Mouse (Mus musculus) lung, adult 2 months (tissue): Measurements from ENCODE around the gene Nap1l4. TPM values are rescaled to one million over a fixed set of nuclear protein-coding genes. Genes with fewer than 3 reads are reported as not detected.

Source experiments
- DNase-seq: peaks from one replicate; pipeline ENCODE4 v3.0.0; 2022
- H3K4me1 ChIP-seq: fragments of 200-500 bp; 2 replicates; pipeline ENCODE4 v1.6.1; 2011; ENCODE audit warnings: low read length; ENCODE audit not compliant: control insufficient read depth, insufficient read depth
- H3K4me3 ChIP-seq: fragments of 200-500 bp; replicated peaks from 2 replicates; pipeline ENCODE3; 2011; ENCODE audit warnings: low read depth, mild to moderate bottlenecking, control low read depth, low read length; ENCODE audit errors: extremely low read depth
- CTCF ChIP-seq: fragments of 200-500 bp; IDR thresholded peaks from 2 replicates; pipeline ENCODE4 v1.5.1; 2011; ENCODE audit warnings: mild to moderate bottlenecking, low read length, control low read depth; ENCODE audit not compliant: insufficient read depth
- POLR2A ChIP-seq: fragments of 200-500 bp; IDR thresholded peaks from 2 replicates; pipeline ENCODE4 v1.6.1; 2011; ENCODE audit warnings: low read depth, mild to moderate bottlenecking, control low read depth, low read length, borderline replicate concordance; ENCODE audit errors: extremely low read depth
- WGBS: fragments of 180-500 bp; shearing (Covaris S2); methylation state at CpG from one replicate; pipeline ENCODE4 v1.1.7; 2018; 5-methylcytosine and 5-hydroxymethylcytosine counted together
- polyA plus RNA-seq: library from polyadenylated mRNA; depleted of rRNA; stranded (reverse); fragments of >200 nt; gene quantifications from 2 replicates; pipeline ENCODE4 v1.2.3, GENCODE M21; 2012; rRNA removed

Gene Nap1l4
- polyA plus RNA-seq, 1 experiment = 57.7 TPM

DNA sequence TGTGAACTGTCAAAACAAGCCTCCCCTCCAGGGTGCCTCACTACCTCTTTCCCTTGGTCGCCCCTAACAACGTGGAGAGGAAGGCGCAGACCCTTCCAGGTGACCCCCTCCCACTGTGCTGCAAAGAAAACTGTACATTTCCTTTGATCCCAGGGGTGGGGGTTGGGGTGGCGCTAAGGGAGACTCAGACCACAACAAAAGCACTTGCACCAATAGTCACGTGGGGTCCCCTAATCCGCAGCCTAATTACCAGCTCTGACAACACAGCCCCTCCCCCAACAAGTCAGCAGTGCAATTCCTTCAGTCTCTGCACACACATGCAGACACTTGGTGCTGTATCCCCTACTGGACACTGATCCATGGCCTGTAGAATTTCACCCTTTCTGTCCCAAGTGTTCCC lies 81.2 kb downstream of the Nap1l4 start:
- DNase-seq = no peak
- WGBS = 38% methylated on average over 6 of the region's 6 CpGs
- H3K4me1 ChIP-seq = no peaks in the 10 kb centered on the region
- H3K4me3 ChIP-seq = no peak overlapping the region
- no peak for TF ChIP-seq POLR2A
- no peak for TF ChIP-seq CTCF

DNA sequence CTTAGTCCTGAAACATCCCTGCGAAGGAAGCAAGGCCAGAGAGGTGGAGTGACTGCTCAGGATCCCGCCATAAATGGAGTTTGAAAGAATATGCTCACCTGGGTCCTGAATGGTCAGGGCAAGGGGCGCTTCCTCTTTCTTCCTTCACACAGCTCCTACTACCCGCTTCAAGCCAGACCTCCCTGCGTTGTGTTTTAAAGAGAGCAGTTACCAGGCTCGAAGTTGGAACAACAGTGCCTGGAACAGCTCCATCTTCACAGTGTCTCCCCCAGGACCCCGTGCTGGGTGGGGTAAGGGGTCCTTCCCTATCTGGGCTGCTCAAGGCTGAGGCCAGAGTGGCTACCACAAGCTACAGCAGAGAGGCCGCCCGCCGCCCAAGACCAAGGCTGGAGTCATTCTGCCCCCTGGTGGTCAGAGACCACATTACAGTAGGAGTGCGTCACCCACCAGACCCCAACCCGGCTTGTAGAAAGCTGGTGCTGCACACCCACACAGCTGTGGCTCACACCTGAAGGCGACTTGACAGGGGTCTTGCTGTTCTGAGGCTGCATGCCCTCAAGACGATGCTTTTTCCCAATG lies 82.7 kb downstream of the Nap1l4 start:
- peak; percentile 85 for DNase-seq
- no peak overlapping the region for H3K4me3 ChIP-seq
- WGBS = 37% methylated on average over 14 of the region's 14 CpGs

DNA sequence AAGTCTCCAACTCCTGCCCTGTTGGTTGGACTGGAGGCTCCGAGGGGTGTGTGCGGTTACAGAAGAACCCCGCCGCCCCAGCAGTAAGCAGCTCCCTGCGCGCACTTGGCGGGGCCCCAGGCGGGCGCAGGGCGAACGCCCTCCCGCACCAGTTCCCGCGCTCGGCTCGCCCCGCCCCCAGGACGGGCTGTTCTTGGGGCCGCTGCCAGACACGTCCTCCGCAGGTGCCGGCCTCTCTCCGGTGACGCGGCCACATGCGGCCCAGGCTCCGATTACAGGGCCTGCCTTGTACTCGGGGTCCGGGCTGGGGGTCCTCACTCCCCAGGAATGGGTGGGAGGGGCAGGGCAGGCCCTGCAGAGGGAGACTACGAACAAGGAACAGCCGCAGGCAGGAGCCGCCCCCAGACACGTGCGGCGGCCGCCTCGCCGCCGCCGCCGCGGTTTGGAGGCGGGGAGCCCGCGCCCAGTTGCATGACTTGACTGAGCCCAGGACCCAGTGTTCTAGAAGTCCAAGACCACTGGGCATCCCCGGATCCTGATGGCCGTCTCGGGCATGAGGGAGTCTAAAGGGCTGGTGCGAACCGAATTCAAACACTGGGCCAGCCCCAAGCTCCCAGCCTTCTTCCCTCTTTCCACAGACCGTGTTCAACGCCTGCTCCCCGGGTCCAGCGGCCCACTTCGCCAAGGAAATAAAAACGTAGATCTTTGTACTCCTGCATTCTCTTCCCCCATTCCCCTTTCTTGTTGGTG lies 83.9 kb downstream of the Nap1l4 start:
- DNase-seq = peak; percentile 31
- no peak overlapping the region for H3K4me3 ChIP-seq
- TF ChIP-seq POLR2A (no peak), CTCF (no peak)
- peaks cover 4% of the 10 kb centered on the region; the same call in 1 of the 2 replicates for H3K4me1 ChIP-seq
- WGBS = 16% methylated on average over 56 of the region's 56 CpGs

More for the DNA sequence above, 82.7 kb downstream of the Nap1l4 start:
- TF ChIP-seq POLR2A (no peak), CTCF (peak; percentile 85)
- no peaks in the 10 kb centered on the region for H3K4me1 ChIP-seq

DNA sequence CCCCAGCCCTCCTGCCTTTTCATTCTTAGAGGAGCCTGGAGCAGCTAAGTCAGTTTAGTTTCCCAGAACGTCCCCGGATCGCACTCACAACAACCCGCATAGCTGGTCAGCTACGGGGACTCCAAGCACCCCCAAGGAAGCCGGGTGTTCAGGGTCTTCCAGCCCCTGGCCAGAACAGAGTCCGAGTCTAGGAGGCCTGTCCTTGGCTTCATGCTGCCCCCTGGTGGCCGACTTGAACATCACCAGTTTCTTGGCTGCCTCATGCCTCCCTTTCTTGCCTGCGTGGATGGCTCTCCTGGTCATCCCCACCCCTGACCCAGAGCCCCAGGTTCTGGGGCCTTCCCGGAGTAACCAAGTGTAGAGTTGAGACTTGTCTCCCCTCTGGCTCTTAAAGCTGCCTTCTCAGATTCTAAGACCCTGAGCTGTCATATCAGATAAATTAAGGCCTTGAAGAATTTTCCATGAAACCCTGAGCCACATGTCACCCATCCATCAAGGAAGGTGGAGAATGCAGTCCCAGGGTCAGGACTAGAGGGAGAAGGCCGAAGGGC lies 85.0 kb downstream of the Nap1l4 start:
- DNase-seq = peak; percentile 85
- no peak overlapping the region for H3K4me3 ChIP-seq
- peaks cover 4% of the 10 kb centered on the region; the same call in 1 of the 2 replicates for H3K4me1 ChIP-seq
- 29% methylated on average over 11 of the region's 11 CpGs for WGBS
- peak; percentile 90 for TF ChIP-seq CTCF
- no peak for TF ChIP-seq POLR2A

Other genes with a start within 250 kb of the Nap1l4 start
- gene Cdkn1c, start 88.1 kb downstream of the Nap1l4 start, polyA plus RNA-seq = 31.6 and 34.5 TPM in 2 replicates
- 27.2 and 29.1 TPM in 2 replicates for gene Slc22a18, start 75.4 kb downstream of the Nap1l4 start, polyA plus RNA-seq
- 5.1 and 6.1 TPM in 2 replicates for gene Phlda2, start 46.0 kb downstream of the Nap1l4 start, polyA plus RNA-seq
- gene Cars, start 51.0 kb upstream of the Nap1l4 start, polyA plus RNA-seq = 14.4 and 17.1 TPM in 2 replicates
- gene Tnfrsf26, start 79.6 kb upstream of the Nap1l4 start, polyA plus RNA-seq = 0.76 and 1.8 TPM in 2 replicates
- 5.7 and 6.5 TPM in 2 replicates for gene Tnfrsf22, start 100.6 kb upstream of the Nap1l4 start, polyA plus RNA-seq
- gene Tnfrsf23, start 136.8 kb upstream of the Nap1l4 start, polyA plus RNA-seq = 3.0 and 5.3 TPM in 2 replicates
- gene Osbpl5, start 207.9 kb upstream of the Nap1l4 start, polyA plus RNA-seq = 103 and 125 TPM in 2 replicates
- not detected in 2 replicates for gene Mrgprg, start 217.9 kb upstream of the Nap1l4 start, polyA plus RNA-seq
- gene Mrgpre, start 235.4 kb upstream of the Nap1l4 start, polyA plus RNA-seq = 2.2 and 3.2 TPM in 2 replicates